Mouse (Mus musculus) heart, embryonic 11.5 days (tissue): Measurements from ENCODE around the gene Lef1. TPM values are rescaled to one million over a fixed set of nuclear protein-coding genes. Genes with fewer than 3 reads are reported as not detected.

Experiments used
- ATAC-seq: fragments of 200-750 bp; cut with Nextera tagmentation; replicated peaks from 2 replicates; pipeline ENCODE4 v1.8.0; 2017; ENCODE audit warnings: moderate library complexity; ENCODE audit not compliant: insufficient number of reproducible peaks, low FRiP score, low TSS enrichment
- H3K27ac ChIP-seq: fragments of 300-500 bp; sonication (generic); 2 replicates; pipeline ENCODE4 v1.5.1; 2014; ENCODE audit warnings: mild to moderate bottlenecking, low read depth, low read length
- H3K27me3 ChIP-seq: fragments of 300-500 bp; sonication (generic); 2 replicates; pipeline ENCODE4 v1.6.1; 2014; ENCODE audit warnings: mild to moderate bottlenecking, low read length, mixed read lengths; ENCODE audit not compliant: control insufficient read depth, insufficient read depth
- H3K36me3 ChIP-seq: fragments of 300-500 bp; sonication (generic); 2 replicates; pipeline ENCODE4 v1.6.1; 2014; ENCODE audit warnings: mild to moderate bottlenecking, low read length, moderate library complexity, mixed read lengths; ENCODE audit not compliant: control insufficient read depth, insufficient read depth
- H3K4me1 ChIP-seq: fragments of 300-500 bp; sonication (generic); 2 replicates; pipeline ENCODE4 v1.6.1; 2014; ENCODE audit warnings: low read length; ENCODE audit not compliant: control insufficient read depth, insufficient read depth
- H3K4me2 ChIP-seq: fragments of 300-500 bp; sonication (generic); 2 replicates; pipeline ENCODE4 v1.6.1; 2014; ENCODE audit warnings: mild to moderate bottlenecking, moderate library complexity
- H3K4me3 ChIP-seq: fragments of 300-500 bp; sonication (generic); 2 replicates; pipeline ENCODE4 v1.5.1; 2014; ENCODE audit warnings: low read depth, low read length
- H3K9ac ChIP-seq: fragments of 300-500 bp; sonication (generic); 2 replicates; pipeline ENCODE4 v1.6.1; 2014; ENCODE audit warnings: mild to moderate bottlenecking, low read depth, low read length, moderate library complexity
- H3K9me3 ChIP-seq: fragments of 300-500 bp; sonication (generic); replicated peaks from 2 replicates; pipeline ENCODE4 v1.6.1; 2016; ENCODE audit warnings: low read length; ENCODE audit not compliant: control insufficient read depth
- WGBS: fragments of 180-500 bp; shearing (Covaris S2); extraction: QIAGEN DNeasy Blood & Tissue Kit; methylation state at CpG from one replicate; pipeline ENCODE4 v1.1.7; 2014; ENCODE audit not compliant: insufficient replicate concordance; 5-methylcytosine and 5-hydroxymethylcytosine counted together
- polyA plus RNA-seq: library from polyadenylated mRNA; unstranded; fragments of >200 nt; fragmentation: Nextera tagmentation; extraction: Ambion mirVana; gene quantifications from 2 replicates; pipeline ENCODE4 v1.2.1, GENCODE M21; 2014

Gene Lef1
- polyA plus RNA-seq, 1 experiment from 2014 or later: 19.6 TPM

GRCm38 (mm10) chr3:131258921-131259320 is 148.7 kb downstream of the Lef1 start:
- Histone ChIP-seq H3K4me2 (no peak overlapping the region), H3K4me3 (no peak overlapping the region), H3K9me3 (0 out of 2 replicates have a peak, but pooled peaks cover 2% of the 10 kb centered on the region), H3K27ac (no peak overlapping the region), H3K27me3 (no peaks in the 10 kb centered on the region), H3K36me3 (peaks cover 10% of the 10 kb centered on the region), H3K4me1 (peaks cover 7% of the 10 kb centered on the region; the same call in 1 of the 2 replicates), H3K9ac (no peak overlapping the region)
- no peak for ATAC-seq
- WGBS: 77% methylated on average over 3 of the region's 3 CpGs

- no peaks in the 10 kb centered on the region for H3K27me3 ChIP-seq
- H3K9ac ChIP-seq: no peak overlapping the region
- H3K4me2 ChIP-seq: no peak overlapping the region
- H3K4me3 ChIP-seq: no peak overlapping the region
- H3K36me3 ChIP-seq: peaks cover 10% of the 10 kb centered on the region
- 0 out of 2 replicates have a peak, but pooled peaks cover 2% of the 10 kb centered on the region for H3K9me3 ChIP-seq
- H3K4me1 ChIP-seq: peaks cover 7% of the 10 kb centered on the region; the same call in 1 of the 2 replicates
- WGBS: 77% methylated on average over 9 of the region's 9 CpGs
- no peak overlapping the region for H3K27ac ChIP-seq
- ATAC-seq: no peak
Measured at GRCm38 (mm10) chr3:131259392-131259965, 149.2 kb downstream of the Lef1 start.

- H3K4me3 ChIP-seq: no peak overlapping the region
- no peak for ATAC-seq
- 0 out of 2 replicates have a peak, but pooled peaks cover 2% of the 10 kb centered on the region for H3K9me3 ChIP-seq
- no peak overlapping the region for H3K27ac ChIP-seq
- H3K4me1 ChIP-seq: peaks cover 8% of the 10 kb centered on the region; the same call in 1 of the 2 replicates
- H3K9ac ChIP-seq: no peak overlapping the region
- H3K27me3 ChIP-seq: no peaks in the 10 kb centered on the region
- peaks cover 10% of the 10 kb centered on the region for H3K36me3 ChIP-seq
- H3K4me2 ChIP-seq: no peak overlapping the region
- 92% methylated on average over 6 of the region's 6 CpGs for WGBS
Measured at GRCm38 (mm10) chr3:131260418-131260817, 150.1 kb downstream of the Lef1 start.

GRCm38 (mm10) chr3:131263766-131264486 is 153.7 kb downstream of the Lef1 start:
- Histone ChIP-seq H3K9ac (no peak overlapping the region), H3K9me3 (0 out of 2 replicates have a peak, but pooled peaks cover 2% of the 10 kb centered on the region), H3K4me2 (no peak overlapping the region), H3K36me3 (peaks cover 10% of the 10 kb centered on the region), H3K27me3 (no peaks in the 10 kb centered on the region), H3K27ac (no peak overlapping the region), H3K4me1 (peaks cover 18% of the 10 kb centered on the region), H3K4me3 (no peak overlapping the region)
- WGBS: 79% methylated on average over 15 of the region's 15 CpGs
- no peak for ATAC-seq

- Histone ChIP-seq H3K9me3 (0 out of 2 replicates have a peak, but pooled peaks cover 2% of the 10 kb centered on the region), H3K4me3 (no peak overlapping the region), H3K36me3 (peaks cover 8% of the 10 kb centered on the region), H3K27ac (no peak overlapping the region), H3K27me3 (no peaks in the 10 kb centered on the region), H3K9ac (no peak overlapping the region), H3K4me2 (no peak overlapping the region), H3K4me1 (peaks cover 12% of the 10 kb centered on the region)
- 77% methylated on average over 8 of the region's 8 CpGs for WGBS
- no peak for ATAC-seq
Measured at GRCm38 (mm10) chr3:131265516-131265915, 155.2 kb downstream of the Lef1 start.

GRCm38 (mm10) chr3:131266366-131267050 is 156.2 kb downstream of the Lef1 start:
- no peak overlapping the region for H3K9ac ChIP-seq
- H3K27me3 ChIP-seq: no peaks in the 10 kb centered on the region
- no peak overlapping the region; the same call in 1 of the 2 replicates for H3K4me2 ChIP-seq
- 70% methylated on average over 3 of the region's 3 CpGs for WGBS
- H3K9me3 ChIP-seq: no peaks in the 10 kb centered on the region
- peaks cover 6% of the 10 kb centered on the region for H3K36me3 ChIP-seq
- H3K27ac ChIP-seq: 0 out of 2 replicates have a peak overlapping the region, but pooled peaks have one; percentile 3
- H3K4me1 ChIP-seq: peaks cover 17% of the 10 kb centered on the region
- H3K4me3 ChIP-seq: no peak overlapping the region
- no peak for ATAC-seq

- H3K27ac ChIP-seq: no peak overlapping the region
Measured at GRCm38 (mm10) chr3:131270381-131270780, 160.1 kb downstream of the Lef1 start.

GRCm38 (mm10) chr3:131271157-131271556 is 160.9 kb downstream of the Lef1 start:
- no peaks in the 10 kb centered on the region for H3K36me3 ChIP-seq
- peak overlapping the region; percentile 86 for H3K9ac ChIP-seq
- H3K9me3 ChIP-seq: no peaks in the 10 kb centered on the region
- peak overlapping the region; percentile 68 for H3K4me2 ChIP-seq
- H3K4me3 ChIP-seq: peak overlapping the region; percentile 80
- H3K4me1 ChIP-seq: peaks cover 15% of the 10 kb centered on the region
- H3K27ac ChIP-seq: peak overlapping the region; percentile 85
- WGBS: 3% methylated on average over 8 of the region's 8 CpGs
- ATAC-seq: peak; percentile 71
- H3K27me3 ChIP-seq: no peaks in the 10 kb centered on the region

More at GRCm38 (mm10) chr3:131270381-131270780, 160.1 kb downstream of the Lef1 start:
- Histone ChIP-seq H3K4me1 (peaks cover 21% of the 10 kb centered on the region), H3K36me3 (no peaks in the 10 kb centered on the region; the same call in 1 of the 2 replicates), H3K9ac (no peak overlapping the region), H3K27me3 (no peaks in the 10 kb centered on the region), H3K4me3 (no peak overlapping the region), H3K9me3 (no peaks in the 10 kb centered on the region), H3K4me2 (peak overlapping the region; percentile 68)
- no peak for ATAC-seq
- 63% methylated on average over 6 of the region's 6 CpGs for WGBS
